Mouse (Mus musculus): ENCODE measurements around the gene Ift22.

- TF ChIP-seq CTCF (IDR thresholded peaks at IDR 0.05; ENCODE audit: low read depth, low read length) (peak; percentile 61), GATA2 (IDR thresholded peaks at IDR 0.05; ENCODE audit: borderline replicate concordance, low read depth, low read length) (no peak), POLR2AphosphoS5 (IDR thresholded peaks at IDR 0.05; ENCODE audit: insufficient replicate concordance, low read depth, low read length) (no peak), TAL1 (conservative IDR thresholded peaks at IDR 0.05; ENCODE audit: low read depth, low read length) (no peak), GATA1 (IDR thresholded peaks at IDR 0.05; ENCODE audit: borderline replicate concordance, low read length) (no peak)
These were observed 2.3 kb upstream of the Ift22 start for GRCm38 (mm10) chr5:136905630-136906029.

All from G1E (cell line).